Mouse (Mus musculus): ENCODE data around the gene Tgm1. TPM values are rescaled to one million over a fixed set of nuclear protein-coding genes. Genes with fewer than 3 reads are reported as not detected.

Tgm1 gene
- total RNA-seq, 2 experiments from 2014 or later: 0.39 to 0.49 TPM

GRCm38 (mm10) chr14:55724411-55724871, 10.7 kb upstream of the Tgm1 start:
- DNase-seq (ENCODE audit: low spot score in 2 of 2): no peak

DNA sequence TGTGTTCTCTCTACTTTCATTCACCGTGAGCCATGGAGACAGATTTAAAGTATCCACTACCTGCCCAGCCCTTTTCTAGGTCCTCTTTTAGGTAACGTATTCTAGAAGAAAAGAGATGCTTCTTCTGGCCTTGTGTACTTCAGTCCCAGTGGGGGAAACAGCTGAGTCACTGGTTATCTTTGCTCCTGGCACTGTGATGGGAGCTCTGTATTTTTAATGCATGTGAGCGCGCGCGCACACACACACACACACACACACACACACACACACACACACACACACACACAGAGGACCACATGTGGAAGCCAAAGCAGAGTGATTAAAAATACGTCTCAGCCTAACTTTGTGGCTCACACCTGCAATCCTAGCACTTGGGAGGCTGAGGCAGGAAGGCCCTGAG, 9.7 kb upstream of the Tgm1 start:
- no peak for DNase-seq (ENCODE audit: low spot score in 2 of 2)

DNA sequence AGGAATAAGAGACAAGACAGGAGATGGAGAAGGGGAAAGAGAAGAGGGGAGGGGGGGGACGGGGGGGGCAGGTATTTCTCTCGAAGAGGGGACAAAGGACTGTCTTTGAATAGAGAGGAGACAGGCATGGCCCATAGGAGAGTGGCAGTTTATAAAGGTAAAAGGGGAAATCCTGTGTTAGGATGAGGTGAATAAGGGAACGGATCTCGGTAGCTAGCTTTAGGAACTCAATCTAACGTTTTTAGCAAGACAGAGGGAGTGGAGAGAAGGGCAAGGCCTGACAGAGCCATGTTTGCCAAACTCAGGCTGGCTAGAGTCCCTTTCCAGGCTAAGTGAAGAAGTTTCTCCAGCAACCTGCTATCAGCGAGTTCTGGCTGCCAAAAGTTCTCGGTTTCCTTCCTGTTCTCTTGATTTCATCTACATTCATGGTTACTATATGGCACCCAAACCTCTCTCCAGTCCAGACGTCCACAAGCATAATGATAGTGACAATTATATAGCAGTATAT, 8.8 kb upstream of the Tgm1 start:
- DNase-seq (ENCODE audit: low spot score in 2 of 2): no peak

DNA sequence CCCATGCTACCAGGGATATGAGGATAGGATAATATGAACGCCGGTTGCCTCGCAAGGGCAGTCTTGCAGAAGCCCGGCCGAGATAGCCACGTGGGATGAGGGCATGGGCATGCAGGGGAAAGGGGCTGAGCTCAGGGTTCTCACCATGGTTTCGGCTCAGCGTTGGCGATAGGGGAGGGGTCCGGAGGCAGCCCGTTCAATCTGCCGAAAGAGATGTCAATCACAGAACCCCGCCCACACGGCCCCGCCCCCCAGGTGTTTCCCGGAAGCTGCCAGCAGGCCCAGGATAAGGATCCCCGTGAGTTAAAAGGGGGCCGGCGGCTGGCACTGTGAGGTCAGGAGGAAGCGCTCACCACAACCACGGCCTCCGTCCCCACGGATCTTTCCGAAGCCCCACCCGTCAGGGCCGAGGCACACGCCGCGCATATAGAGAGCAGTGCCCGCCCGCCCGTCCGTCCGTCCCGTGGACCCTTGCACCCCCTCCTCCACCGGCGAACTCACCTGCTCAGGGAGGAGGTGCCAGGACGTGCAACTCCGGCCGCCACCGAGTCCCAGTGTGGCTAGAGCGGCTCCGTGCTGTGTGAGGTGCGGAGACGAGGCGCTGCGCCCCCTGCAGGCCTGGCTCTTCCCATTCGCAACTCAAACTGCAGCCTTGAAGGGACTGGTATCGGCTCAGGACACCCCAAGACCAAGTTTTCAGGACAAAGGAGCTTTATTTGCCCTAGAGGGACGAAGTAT, 8.1 kb upstream of the Tgm1 start, which contains the start of gene Rabggta:
Gene Rabggta, minus strand, starts transcription at position 564 of the 738 bp plus-strand sequence.
- peak; percentile 80 to 92 for DNase-seq (ENCODE audit: low spot score in 2 of 2)

GRCm38 (mm10) chr14:55721076-55721475, 7.3 kb upstream of the Tgm1 start:
- no peak for DNase-seq (ENCODE audit: low spot score in 2 of 2)

DNA sequence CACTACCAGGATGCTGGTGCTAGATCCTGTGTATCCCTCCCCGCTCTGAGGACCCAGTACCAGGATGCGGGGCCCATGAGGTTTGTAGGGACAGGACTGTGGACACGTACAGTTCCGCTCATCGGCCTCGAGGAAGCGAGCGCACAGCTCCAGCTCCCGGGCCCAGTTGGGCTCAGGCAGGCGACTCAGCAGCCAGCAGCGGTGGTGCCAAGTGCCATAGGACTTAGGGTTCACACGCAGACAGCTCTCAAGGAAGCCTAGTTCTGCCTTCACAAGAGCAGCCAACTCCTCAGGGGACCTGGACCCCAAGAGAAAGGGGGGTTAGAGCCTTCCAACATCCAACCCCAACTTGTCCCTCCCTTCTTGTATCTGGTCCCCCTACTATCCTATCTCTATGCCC, 6.9 kb upstream of the Tgm1 start:
- DNase-seq (ENCODE audit: low spot score in 2 of 2): no peak

DNA sequence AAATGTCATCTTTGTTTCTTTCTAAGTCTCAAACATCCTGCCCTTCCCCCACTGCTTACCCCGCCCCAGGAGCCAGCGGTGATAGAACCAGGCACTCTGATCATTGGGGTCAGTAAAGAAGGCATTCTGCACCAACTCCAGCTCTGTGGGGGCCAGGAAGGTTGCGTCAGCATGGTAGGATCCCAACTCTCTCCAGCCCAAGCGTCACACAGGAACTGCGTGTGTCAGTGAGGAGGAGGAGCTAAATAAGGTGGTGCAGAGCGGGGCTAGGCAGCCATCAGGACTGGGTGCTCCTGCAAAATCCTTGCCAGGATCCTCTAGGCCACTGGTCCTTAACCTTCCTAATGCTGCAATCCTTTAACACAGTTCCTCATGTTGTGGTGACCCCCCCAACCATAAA, 6.0 kb upstream of the Tgm1 start:
- DNase-seq (ENCODE audit: low spot score in 2 of 2): no peak

DNA sequence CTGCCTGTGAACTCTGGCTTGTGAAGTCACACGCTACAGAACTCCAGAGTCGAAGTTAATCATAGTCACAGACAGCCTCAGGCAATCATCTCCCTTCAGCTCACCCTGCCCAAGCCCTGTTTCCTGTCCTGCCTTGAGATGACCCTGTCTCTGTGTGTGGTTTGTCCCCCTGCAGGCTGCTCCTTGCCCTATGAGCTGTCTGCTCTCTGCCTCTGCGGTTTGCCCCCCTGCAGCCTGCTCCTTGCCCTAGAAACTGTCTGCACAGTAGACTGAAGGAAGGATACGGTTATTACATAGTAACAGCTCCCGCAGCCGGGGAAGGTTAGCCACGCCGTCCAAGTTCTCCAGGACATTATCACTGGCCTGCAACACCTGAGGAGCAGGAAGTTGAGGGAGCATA, 3.2 kb upstream of the Tgm1 start:
- no peak for DNase-seq (ENCODE audit: low spot score in 2 of 2)

- DNase-seq (ENCODE audit: low spot score in 2 of 2): no peak
These were observed 2.5 kb upstream of the Tgm1 start for GRCm38 (mm10) chr14:55716271-55716670.

GRCm38 (mm10) chr14:55714893-55715292, 1.2 kb upstream of the Tgm1 start:
- no peak for DNase-seq (ENCODE audit: low spot score in 2 of 2)

GRCm38 (mm10) chr14:55713007-55713728, 558 bp downstream of the Tgm1 start:
- DNase-seq (ENCODE audit: low spot score in 2 of 2): no peak

- no peak for DNase-seq (ENCODE audit: low spot score in 2 of 2)
These were observed 1.9 kb downstream of the Tgm1 start for GRCm38 (mm10) chr14:55711786-55712185.

GRCm38 (mm10) chr14:55709509-55709908, 4.2 kb downstream of the Tgm1 start:
- DNase-seq (ENCODE audit: low spot score in 2 of 2): no peak

DNA sequence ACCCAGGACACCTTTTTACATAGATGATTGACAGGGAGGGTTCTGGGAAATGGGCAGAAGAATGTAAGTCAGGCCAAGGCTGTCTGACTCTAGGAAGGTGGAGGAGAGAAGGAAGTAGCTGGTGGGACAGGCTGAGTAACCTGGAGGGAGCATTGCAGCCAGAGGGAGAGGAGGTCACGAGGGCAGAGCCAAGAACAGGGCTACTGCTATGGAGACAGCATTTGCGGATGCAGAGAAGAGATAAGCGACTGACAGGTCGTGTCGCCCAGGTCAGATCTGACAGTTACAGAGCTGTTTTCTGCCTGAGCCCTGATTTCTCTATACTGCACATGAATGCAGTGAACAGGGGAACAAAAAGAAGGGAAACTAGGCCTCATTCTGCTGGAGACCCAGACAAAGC, 6.3 kb downstream of the Tgm1 start:
- no peak for DNase-seq (ENCODE audit: low spot score in 2 of 2)

DNA sequence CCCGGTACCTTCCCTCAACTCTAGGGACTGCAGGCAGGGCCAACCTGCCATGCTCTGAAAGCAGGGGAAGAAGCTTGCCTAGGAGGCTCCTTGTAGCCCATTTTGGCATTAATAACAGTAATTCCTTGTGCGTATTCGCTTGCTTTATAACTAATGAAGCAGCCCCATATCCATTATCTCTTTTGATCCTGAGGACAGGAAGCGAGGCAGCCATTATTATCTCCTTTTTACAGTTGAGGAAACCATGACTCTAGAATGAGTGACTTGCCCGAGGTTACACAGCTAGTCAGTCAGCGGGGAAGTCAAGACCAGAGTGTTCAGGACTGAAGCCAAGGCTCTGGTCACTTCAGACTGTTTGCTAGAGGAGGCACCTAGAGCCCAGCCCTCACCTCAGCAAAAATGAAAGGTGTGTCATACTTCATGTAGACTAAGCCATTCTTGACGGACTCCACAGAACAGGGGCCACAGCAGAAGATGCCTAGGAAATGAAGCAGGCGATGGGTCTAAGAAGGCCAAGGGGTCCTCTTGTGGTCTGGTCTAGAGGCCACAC, 7.6 kb downstream of the Tgm1 start:
- no peak for DNase-seq (ENCODE audit: low spot score in 2 of 2)

- DNase-seq (ENCODE audit: low spot score in 2 of 2): no peak
These were observed 11.0 kb downstream of the Tgm1 start for GRCm38 (mm10) chr14:55702761-55703160.

DNA sequence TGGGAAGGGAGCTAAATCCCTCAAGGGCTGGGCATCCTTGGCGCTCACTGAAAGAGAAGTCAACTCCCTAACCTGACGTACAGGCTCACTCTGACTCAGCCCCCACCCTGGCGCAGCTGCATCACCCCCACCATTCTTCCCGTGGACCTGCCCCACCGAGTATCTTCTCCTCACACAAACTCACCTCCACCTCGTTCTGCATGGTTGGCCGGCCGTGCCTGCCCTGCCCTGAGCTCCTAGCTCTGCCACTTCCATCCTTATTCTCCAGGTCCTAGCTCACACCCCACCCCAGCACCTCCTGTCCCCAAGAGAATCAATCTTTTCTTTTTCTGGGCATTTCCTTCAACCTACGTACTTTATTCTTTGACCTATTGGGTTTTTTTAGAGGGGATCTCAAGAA, 12.6 kb downstream of the Tgm1 start:
- no peak for DNase-seq (ENCODE audit: low spot score in 2 of 2)

DNA sequence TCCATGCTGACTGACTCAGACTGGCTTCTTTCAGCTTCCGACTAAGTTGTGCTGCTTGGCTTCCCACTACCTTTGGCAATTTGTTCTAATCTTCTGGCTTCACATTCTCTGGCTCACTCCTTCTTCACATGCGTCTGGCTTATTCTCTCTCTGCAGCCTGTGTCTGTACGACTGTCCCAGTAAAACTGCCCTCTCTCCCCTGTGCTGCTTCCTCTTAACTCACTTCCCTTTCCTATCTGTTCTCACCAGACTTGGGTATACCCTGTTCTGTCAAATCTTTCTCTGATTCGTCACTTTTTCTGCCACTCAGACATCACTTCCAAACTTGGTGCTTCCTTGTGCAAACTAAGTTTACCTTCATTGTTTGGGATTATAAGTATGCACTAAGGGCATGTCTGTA, 16.5 kb downstream of the Tgm1 start:
- DNase-seq (ENCODE audit: low spot score in 2 of 2): no peak

DNA sequence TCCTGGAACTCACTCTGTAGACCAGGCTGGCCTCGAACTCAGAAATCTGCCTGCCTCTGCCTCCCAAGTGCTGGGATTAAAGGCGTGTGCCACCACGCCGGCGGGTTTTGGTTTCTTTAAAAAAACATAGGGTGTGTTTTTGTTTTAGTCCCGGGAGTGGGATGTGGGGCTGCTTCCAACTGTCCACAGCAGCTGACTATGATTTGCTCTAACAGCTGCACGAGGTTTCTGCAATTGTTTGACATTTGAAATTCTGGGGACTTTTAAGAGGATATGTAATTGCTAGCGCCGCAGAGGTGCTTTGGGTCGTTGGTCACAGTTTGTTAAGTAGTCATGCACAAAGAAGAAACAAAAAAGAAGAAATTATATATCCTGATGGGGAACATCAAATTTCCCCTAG, 24.3 kb downstream of the Tgm1 start:
- no peak for DNase-seq (ENCODE audit: low spot score in 2 of 2)

DNA sequence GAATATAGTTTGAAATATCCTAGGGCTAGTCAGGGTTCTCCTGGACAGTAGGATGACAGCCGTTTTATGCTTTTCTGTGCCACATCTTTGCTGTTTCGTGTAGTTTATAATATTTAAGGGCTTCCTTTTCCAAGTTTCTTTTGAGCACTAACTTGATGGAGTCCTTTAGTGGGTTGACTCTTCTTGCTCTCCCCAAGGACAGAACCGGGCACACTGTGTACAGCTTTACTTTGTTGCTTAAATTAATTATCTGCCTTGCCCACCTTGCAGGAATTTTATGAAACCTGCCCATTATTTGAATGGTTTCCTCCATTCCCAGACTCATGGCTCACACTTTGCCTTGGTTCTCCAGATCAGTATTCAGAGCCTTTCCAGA, 31.6 kb downstream of the Tgm1 start:
- DNase-seq (ENCODE audit: low spot score in 2 of 2): no peak

DNA sequence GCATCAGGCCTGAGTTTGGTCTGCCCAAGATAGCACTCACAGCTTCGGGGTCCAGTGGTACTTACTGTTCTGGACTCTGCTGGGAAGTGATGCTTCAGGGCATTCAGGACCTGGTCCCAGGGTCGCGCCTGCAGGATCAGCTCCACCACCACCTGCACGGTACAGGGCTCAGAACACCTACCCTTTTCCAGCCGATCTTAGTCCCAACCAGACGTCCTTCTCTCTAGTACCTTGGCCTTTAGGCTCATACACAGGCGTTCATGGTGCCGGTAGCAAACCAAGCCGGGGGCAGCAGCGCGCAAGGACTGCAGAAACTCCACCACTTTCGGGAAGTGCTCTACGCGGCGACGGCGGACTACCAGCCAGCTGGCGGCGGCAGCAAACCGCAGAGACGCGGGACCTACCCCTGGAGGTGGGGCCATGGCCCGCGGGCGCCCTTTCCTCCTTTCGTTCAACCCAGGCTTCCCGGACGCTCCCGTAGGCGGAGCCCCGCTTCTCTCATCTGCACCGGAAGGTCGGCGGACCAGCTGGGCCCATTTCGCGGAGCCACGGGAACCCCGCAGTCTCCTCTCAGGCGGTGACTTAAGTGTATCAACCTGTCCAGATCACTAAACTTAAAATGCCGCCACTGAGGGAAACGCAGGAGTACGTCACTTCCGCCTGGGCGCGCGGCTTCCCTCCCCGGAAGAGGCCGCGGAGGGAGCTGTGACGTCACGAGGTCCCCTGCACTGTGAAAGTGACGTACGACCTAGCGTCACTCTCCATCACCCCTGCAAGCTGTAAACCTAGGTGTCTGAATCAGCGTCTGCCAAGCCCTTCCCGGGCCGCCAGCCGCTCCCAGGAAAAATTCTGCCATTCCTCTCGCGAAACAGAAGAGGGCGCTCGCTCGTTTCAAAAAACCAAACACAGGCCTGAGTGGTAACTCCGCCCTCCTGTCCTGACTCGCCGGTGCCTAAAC, 32.3 kb downstream of the Tgm1 start, which contains the start of gene Tinf2:
Gene Tinf2, minus strand, starts transcription at position 661 of the 958 bp plus-strand sequence.
- DNase-seq (ENCODE audit: low spot score in 2 of 2): peak; percentile 84 to 89

Measured in gastrocnemius, postnatal 4 days (tissue).